Mouse (Mus musculus): Measurements from ENCODE around the gene Fut2. TPM values are rescaled to one million over a fixed set of nuclear protein-coding genes. Genes with fewer than 3 reads are reported as not detected.
A peak's percentile ranks its signal among the peaks of the same experiment; 100 is the strongest.

Gene Fut2
- total and polyA plus RNA-seq, 3 experiments, result not detected

GRCm38 (mm10) chr7:45704730-45705442 lies 38.7 kb upstream of the Fut2 start, which contains the start of gene Dbp (continued):
- peak; percentile 57 for TF ChIP-seq USF2 (conservative IDR thresholded peaks at IDR 0.05; ENCODE audit: low read depth, low read length)

GRCm38 (mm10) chr7:45704046-45704559 lies 37.9 kb upstream of the Fut2 start:
- no peaks in the 10 kb centered on the region for H3K27me3 ChIP-seq (replicated peaks)
- H3K79me2 ChIP-seq (replicated peaks; ENCODE audit: control insufficient read depth, extremely low read depth, insufficient read depth, poor library complexity, severe bottlenecking), result no peaks in the 10 kb centered on the region
- peaks cover 3 to 61% of the 10 kb centered on the region in 2 experiments; a peak in 3 of 4 replicates for H3K4me1 ChIP-seq (ENCODE audit: control insufficient read depth in 1 of 2, insufficient read depth in 2 of 2)
- peak overlapping the region; percentile 58; the same call in 1 of the 2 replicates for H3K9ac ChIP-seq (ENCODE audit: insufficient read depth, low read depth)
- H3K9me3 ChIP-seq (replicated peaks; ENCODE audit: low read length), result no peaks in the 10 kb centered on the region
- in situ Hi-C loops (cut with MboI; ENCODE audit: low pct_ligation_motif_present, low pct_unique_long_range_greater_than_20kb, low sequenced_read_pairs) (no loop called here), dilution Hi-C loops (cut with MboI; ENCODE audit: extremely low pct_ligation_motif_present, extremely low pct_unique_long_range_greater_than_20kb, low sequenced_read_pairs) (no loop called here)
- peak overlapping the region; percentile 44 to 55 (median 46) for H3K4me3 ChIP-seq (replicated peaks in 1 of 3; ENCODE audit: low read depth in 2 of 3, low read length in 2 of 3, poor library complexity in 1 of 3)
- peak; percentile 88 for DNase-seq (ENCODE audit: extremely low read depth)
- peaks cover 0 to 4% of the 10 kb centered on the region in 2 experiments for H3K36me3 ChIP-seq (replicated peaks in 1 of 2; ENCODE audit: control insufficient read depth in 1 of 2, insufficient read depth in 1 of 2, low read length in 1 of 2)
- peak overlapping the region; percentile 91 for H3K4me2 ChIP-seq (ENCODE audit: insufficient read depth, low read depth, poor library complexity, severe bottlenecking)
- peak overlapping the region; percentile 66 for H3K27ac ChIP-seq (ENCODE audit: insufficient read depth, low read depth)
- TF ChIP-seq ETS1 (conservative IDR thresholded peaks at IDR 0.05; ENCODE audit: low read depth, low read length) (peak; percentile 30; the same call in 1 of the 2 replicates), CHD2 (IDR thresholded peaks at IDR 0.05; ENCODE audit: low read length) (no peak), HCFC1 (IDR thresholded peaks at IDR 0.05; ENCODE audit: low read depth, low read length) (0 out of 2 replicates have a peak, but pooled peaks have one; percentile 15), JUN (IDR thresholded peaks at IDR 0.05; ENCODE audit: insufficient read depth, low read depth, low read length) (no peak), E2F4 (IDR thresholded peaks at IDR 0.05; ENCODE audit: insufficient replicate concordance, low read depth, low read length) (no peak), ZC3H11A (IDR thresholded peaks at IDR 0.05; ENCODE audit: low read depth, low read length) (no peak), NRF1 (IDR thresholded peaks at IDR 0.05; ENCODE audit: low read depth, low read length) (no peak), USF2 (conservative IDR thresholded peaks at IDR 0.05; ENCODE audit: low read depth, low read length) (no peak), SIN3A (IDR thresholded peaks at IDR 0.05; ENCODE audit: low read length) (peak; percentile 87), ZMIZ1 (IDR thresholded peaks at IDR 0.05; ENCODE audit: low read depth, low read length) (0 out of 2 replicates have a peak, but pooled peaks have one; percentile 73), MYC (IDR thresholded peaks at IDR 0.05; ENCODE audit: low read depth, low read length) (peak; percentile 80; the same call in 1 of the 2 replicates), CHD1 (IDR thresholded peaks at IDR 0.05; ENCODE audit: low read depth, low read length) (peak; percentile 99), POLR2AphosphoS2 (IDR thresholded peaks at IDR 0.05; ENCODE audit: low read depth, low read length) (0 out of 2 replicates have a peak, but pooled peaks have one; percentile 62), CTCF (conservative IDR thresholded peaks at IDR 0.05 in 1 of 2, IDR thresholded peaks at IDR 0.05 in 1 of 2; ENCODE audit: low read depth in 2 of 2, low read length in 2 of 2) (no peak), TCF12 (IDR thresholded peaks at IDR 0.05; ENCODE audit: low read depth, low read length) (peak; percentile 67; the same call in 1 of the 2 replicates), IRF4 (IDR thresholded peaks at IDR 0.05; ENCODE audit: low read depth, low read length) (0 out of 2 replicates have a peak, but pooled peaks have one; percentile 46), BHLHE40 (IDR thresholded peaks at IDR 0.05; ENCODE audit: low read depth, low read length) (0 out of 2 replicates have a peak, but pooled peaks have one; percentile 29), KAT2A (IDR thresholded peaks at IDR 0.05; ENCODE audit: insufficient replicate concordance, low read length) (0 out of 2 replicates have a peak, but pooled peaks have one; percentile 33), RCOR1 (conservative IDR thresholded peaks at IDR 0.05; ENCODE audit: low read depth, low read length) (0 out of 2 replicates have a peak, but pooled peaks have one; percentile 61), POLR2A (IDR thresholded peaks at IDR 0.05; ENCODE audit: low read depth, low read length) (peak; percentile 80), MAZ (IDR thresholded peaks at IDR 0.05; ENCODE audit: low read depth, low read length) (no peak), RAD21 (IDR thresholded peaks at IDR 0.05; ENCODE audit: low read depth, low read length) (no peak), ELF1 (IDR thresholded peaks at IDR 0.05; ENCODE audit: low read depth, low read length) (no peak), GABPA (IDR thresholded peaks at IDR 0.05; ENCODE audit: insufficient replicate concordance, low read depth, low read length) (no peak), USF1 (IDR thresholded peaks at IDR 0.05; ENCODE audit: low read depth, low read length) (no peak), MEF2A (IDR thresholded peaks at IDR 0.05; ENCODE audit: borderline replicate concordance, low read depth, low read length) (peak; percentile 49; the same call in 1 of the 2 replicates), NELFE (IDR thresholded peaks at IDR 0.05; ENCODE audit: low read depth, low read length) (peak; percentile 66; the same call in 1 of the 2 replicates), MAX (IDR thresholded peaks at IDR 0.05; ENCODE audit: low read length) (no peak), JUND (conservative IDR thresholded peaks at IDR 0.05; ENCODE audit: low read depth, low read length) (no peak), ZKSCAN1 (IDR thresholded peaks at IDR 0.05; ENCODE audit: borderline replicate concordance, low read depth, low read length) (no peak), MAFK (IDR thresholded peaks at IDR 0.05; ENCODE audit: insufficient replicate concordance, low read length) (no peak), ZNF384 (IDR thresholded peaks at IDR 0.05; ENCODE audit: low read depth, low read length) (no peak), TBP (conservative IDR thresholded peaks at IDR 0.05; ENCODE audit: low read depth, low read length) (0 out of 2 replicates have a peak, but pooled peaks have one; percentile 54), EP300 (IDR thresholded peaks at IDR 0.05; ENCODE audit: low read length) (no peak), MXI1 (IDR thresholded peaks at IDR 0.05; ENCODE audit: low read depth, low read length) (peak; percentile 43; the same call in 1 of the 2 replicates)
